Mouse (Mus musculus) myocyte (in vitro differentiated cells): Measurements from ENCODE around the gene Sfrp5.

Experiments
- CEBPB ChIP-seq: IDR thresholded peaks from 2 replicates; pipeline ENCODE4 v1.6.1; 2011; ENCODE audit warnings: mild to moderate bottlenecking, moderate library complexity; ENCODE audit not compliant: poor library complexity, insufficient read depth, severe bottlenecking
- POLR2A ChIP-seq: IDR thresholded peaks from one replicate; pipeline ENCODE4 v1.6.1; 2011; ENCODE audit warnings: low read depth, mild to moderate bottlenecking, control low read depth, moderate library complexity; ENCODE audit not compliant: insufficient read length
- TCF3 ChIP-seq: IDR thresholded peaks from one replicate; pipeline ENCODE4 v1.6.1; 2011; ENCODE audit warnings: low read depth, control low read depth; ENCODE audit not compliant: insufficient read length

DNA sequence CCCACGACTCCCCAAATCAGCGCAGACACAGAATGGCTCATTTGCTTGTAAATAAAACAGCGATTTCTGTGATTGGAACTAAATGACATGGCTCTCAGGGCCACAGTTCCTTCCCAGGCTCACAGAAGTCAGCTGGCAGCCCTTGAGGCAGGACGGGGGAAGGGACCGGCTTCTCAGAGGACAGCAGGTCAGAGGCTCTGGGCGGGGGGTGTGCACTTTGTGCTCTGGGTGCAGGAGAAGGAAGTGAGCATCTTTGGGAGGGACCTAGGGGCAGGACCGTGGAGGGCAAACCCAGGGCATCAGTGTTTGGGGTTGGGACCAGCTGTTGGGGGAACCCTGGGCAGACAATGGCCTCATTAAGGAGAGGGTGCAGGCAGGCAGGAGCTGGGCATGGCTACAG, 7.4 kb upstream of the Sfrp5 start:
- no peak for TF ChIP-seq POLR2A
- no peak for TF ChIP-seq CEBPB
- no peak for TF ChIP-seq TCF3
